In the genomic region with DNA sequence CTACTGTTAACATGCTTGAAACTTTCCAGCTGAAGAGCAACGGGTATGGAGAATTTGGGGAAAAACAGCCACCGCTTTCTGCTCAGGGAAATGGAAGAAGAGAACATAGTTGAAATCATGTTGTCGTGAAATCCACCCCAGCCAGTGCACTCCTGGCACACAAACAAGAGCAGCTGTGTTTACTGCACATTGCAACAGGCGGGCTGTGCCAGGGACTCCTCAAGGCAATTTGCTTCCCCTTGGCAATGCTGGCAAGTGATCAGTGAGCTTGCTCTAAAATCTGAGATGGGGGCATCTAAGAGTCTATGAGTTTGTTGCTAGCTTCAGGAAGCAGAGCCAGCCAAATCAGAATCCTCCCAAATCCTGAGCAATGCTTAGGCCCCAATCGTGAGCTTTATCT, we compare ENCODE assay signal across 14 mouse cellular contexts. TPM values are rescaled to one million over a fixed set of nuclear protein-coding genes. Genes with fewer than 3 reads are reported as not detected.
DNase-seq lines count a peak whose midpoint lies in the region; ATAC-seq and TF ChIP-seq lines count a peak whose summit lies in the region.
"Had no signal": no experiment of that assay in that cellular context is flagged by ENCODE, and none has a peak within 500 bp of the region (broad histone marks: within the 10 kb centered on the region; RNA-seq: fewer than 3 reads in every experiment).

No protein-coding gene starts in this region.

- WGBS in liver, embryonic 11.5 days, result 73% methylated on average over 5 of the region's 5 CpGs
- WGBS in intestine, postnatal 0 days, result 76% methylated on average over 5 of the region's 5 CpGs

- H3K27ac ChIP-seq in liver, embryonic 11.5 days (ENCODE audit: low read depth, low read length), result no peak overlapping the region
- H3K27ac ChIP-seq in intestine, postnatal 0 days (ENCODE audit: low read depth, low read length), result no peak overlapping the region
- H3K27ac ChIP-seq: hindbrain, embryonic 15.5 days; limb, embryonic 15.5 days had no signal

- TF ChIP-seq CTCF in intestine, postnatal 0 days (IDR thresholded peaks at IDR 0.05; ENCODE audit: low read depth), result no peak

- no peak for ATAC-seq in liver, embryonic 11.5 days (replicated peaks; ENCODE audit: low FRiP score)
- no peak for ATAC-seq in intestine, postnatal 0 days

- no peaks in the 10 kb centered on the region for H3K36me3 ChIP-seq in liver, embryonic 11.5 days (ENCODE audit: control insufficient read depth, insufficient read depth, low read length)
- no peaks in the 10 kb centered on the region for H3K36me3 ChIP-seq in intestine, postnatal 0 days (ENCODE audit: control insufficient read depth, insufficient read depth)
- H3K36me3 ChIP-seq: G1E; hindbrain, embryonic 15.5 days; limb, embryonic 15.5 days had no signal

- intact Hi-C loops in gastrocnemius, postnatal 14 days (cut with DNase I; ENCODE audit: low total_unique reads), result no loop called here
- intact Hi-C loops in left cerebral cortex, postnatal 10 days (cut with DNase I), result no loop called here

- H3K4me3 ChIP-seq in liver, embryonic 11.5 days (ENCODE audit: low read depth, low read length), result no peak overlapping the region
- H3K4me3 ChIP-seq in intestine, postnatal 0 days (ENCODE audit: low read depth, low read length), result no peak overlapping the region
- H3K4me3 ChIP-seq: hindbrain, embryonic 15.5 days; limb, embryonic 15.5 days had no signal

- no peaks in the 10 kb centered on the region for H3K27me3 ChIP-seq in liver, embryonic 11.5 days (replicated peaks; ENCODE audit: control insufficient read depth, insufficient read depth, low read length)
- H3K27me3 ChIP-seq in intestine, postnatal 0 days (replicated peaks; ENCODE audit: control insufficient read depth, insufficient read depth, low read length), result no peaks in the 10 kb centered on the region
- H3K27me3 ChIP-seq: hindbrain, embryonic 15.5 days; limb, embryonic 15.5 days had no signal

- peak; percentile 9 to 24 for DNase-seq in left cerebral cortex, adult 18-20 months (ENCODE audit: low spot score in 2 of 2)
- no peak for DNase-seq in left cerebral cortex, adult 11 months (ENCODE audit: low spot score)
- peak; percentile 23 for DNase-seq in gastrocnemius, postnatal 14 days
- peak; percentile 30 to 54 for DNase-seq in left cerebral cortex, postnatal 10 days (ENCODE audit: extremely low spot score in 1 of 2, low spot score in 2 of 2)
- peak; percentile 15 to 26 for DNase-seq in right cerebral cortex, adult 2 months (ENCODE audit: low spot score in 2 of 2)
- no peak for DNase-seq in thymus, postnatal 4 days
- DNase-seq in liver, embryonic 11.5 days (ENCODE audit: low spot score), result no peak

- H3K9me3 ChIP-seq in liver, embryonic 11.5 days (ENCODE audit: control insufficient read depth, low read length), result no peaks in the 10 kb centered on the region
- no peaks in the 10 kb centered on the region for H3K9me3 ChIP-seq in intestine, postnatal 0 days (ENCODE audit: control insufficient read depth)
- H3K9me3 ChIP-seq: hindbrain, embryonic 15.5 days; limb, embryonic 15.5 days had no signal

- no peak overlapping the region for H3K9ac ChIP-seq in liver, embryonic 11.5 days (ENCODE audit: low read depth, low read length)
- H3K9ac ChIP-seq in intestine, postnatal 0 days (ENCODE audit: low read depth, low read length), result no peak overlapping the region
- H3K9ac ChIP-seq: hindbrain, embryonic 15.5 days; limb, embryonic 15.5 days had no signal

- no peak overlapping the region for H3K4me2 ChIP-seq in liver, embryonic 11.5 days
- H3K4me2 ChIP-seq in intestine, postnatal 0 days (replicated peaks; ENCODE audit: low read depth), result no peak overlapping the region
- H3K4me2 ChIP-seq: hindbrain, embryonic 15.5 days; limb, embryonic 15.5 days had no signal

- no peaks in the 10 kb centered on the region for H3K4me1 ChIP-seq in liver, embryonic 11.5 days (replicated peaks; ENCODE audit: control insufficient read depth, insufficient read depth, low read length)
- H3K4me1 ChIP-seq in intestine, postnatal 0 days (replicated peaks; ENCODE audit: control insufficient read depth, insufficient read depth, low read length), result no peaks in the 10 kb centered on the region
- H3K4me1 ChIP-seq: hindbrain, embryonic 15.5 days; limb, embryonic 15.5 days had no signal

RNA-seq across cellular contexts. Expression of gene Serpina16, which starts 5.6 kb away (rescaled TPM):
- total RNA-seq in left cerebral cortex, adult 18-20 months (2021), result not detected
- total RNA-seq in gastrocnemius, postnatal 14 days (2021), result not detected
- not detected for total RNA-seq in left cerebral cortex, postnatal 10 days (2021)
- polyA plus RNA-seq in liver, embryonic 11.5 days (2014; fragmentation: Nextera tagmentation; extraction: Ambion mirVana), result not detected in 2 replicates
- polyA plus RNA-seq in intestine, postnatal 0 days (2015; fragmentation: Nextera tagmentation; extraction: Ambion mirVana), result not detected in 2 replicates
- total RNA-seq: adrenal gland, adult 18-20 months; G1E; gastrocnemius, adult 8-10 months had no signal
- polyA plus RNA-seq: G1E; hindbrain, embryonic 15.5 days; limb, embryonic 15.5 days; spleen, adult 2 months had no signal

RNA-seq across cellular contexts. Expression of gene Serpina6, which starts 13.3 kb away (rescaled TPM):
- total RNA-seq in left cerebral cortex, adult 18-20 months (2021), result not detected
- total RNA-seq in gastrocnemius, postnatal 14 days (2021), result not detected
- not detected for total RNA-seq in left cerebral cortex, postnatal 10 days (2021)
- polyA plus RNA-seq in liver, embryonic 11.5 days (2014; fragmentation: Nextera tagmentation; extraction: Ambion mirVana), result 847 and 933 TPM in 2 replicates
- 0.21 TPM in 1 of 2 replicates, not detected in the other for polyA plus RNA-seq in intestine, postnatal 0 days (2015; fragmentation: Nextera tagmentation; extraction: Ambion mirVana)
- total RNA-seq: G1E; gastrocnemius, adult 8-10 months had no signal
- polyA plus RNA-seq: G1E; spleen, adult 2 months had no signal

RNA-seq across cellular contexts. Expression of gene Serpina1f, which starts 25.0 kb away (rescaled TPM):
- total RNA-seq in left cerebral cortex, adult 18-20 months (2021), result not detected
- not detected for total RNA-seq in gastrocnemius, postnatal 14 days (2021)
- total RNA-seq in left cerebral cortex, postnatal 10 days (2021), result not detected
- 0.16 and 0.17 TPM in 2 replicates for polyA plus RNA-seq in liver, embryonic 11.5 days (2014; fragmentation: Nextera tagmentation; extraction: Ambion mirVana)
- 0.18 and 0.21 TPM in 2 replicates for polyA plus RNA-seq in intestine, postnatal 0 days (2015; fragmentation: Nextera tagmentation; extraction: Ambion mirVana)
- total RNA-seq: adrenal gland, adult 18-20 months; gastrocnemius, adult 8-10 months had no signal
- polyA plus RNA-seq: G1E; hindbrain, embryonic 15.5 days; limb, embryonic 15.5 days had no signal

RNA-seq across cellular contexts. Expression of gene Serpina10, which starts 39.1 kb away (rescaled TPM):
- not detected for total RNA-seq in left cerebral cortex, adult 18-20 months (2021)
- not detected for total RNA-seq in gastrocnemius, postnatal 14 days (2021)
- total RNA-seq in left cerebral cortex, postnatal 10 days (2021), result not detected
- 21.2 and 21.8 TPM in 2 replicates for polyA plus RNA-seq in liver, embryonic 11.5 days (2014; fragmentation: Nextera tagmentation; extraction: Ambion mirVana)
- 0.10 and 0.21 TPM in 2 replicates for polyA plus RNA-seq in intestine, postnatal 0 days (2015; fragmentation: Nextera tagmentation; extraction: Ambion mirVana)
- total RNA-seq: adrenal gland, adult 18-20 months; gastrocnemius, adult 8-10 months had no signal
- polyA plus RNA-seq: G1E had no signal

Comparison
In these comparisons a context has a peak if more than half of its experiments do, and no peak if none do; other contexts are left out.
1. DNase-seq: peak in left cerebral cortex, adult 18-20 months (2 of 2), gastrocnemius, postnatal 14 days (single experiment), left cerebral cortex, postnatal 10 days (2 of 2) and right cerebral cortex, adult 2 months (2 of 2); none in left cerebral cortex, adult 11 months (single experiment), thymus, postnatal 4 days (single experiment) and liver, embryonic 11.5 days (single experiment).